Mouse (Mus musculus): ENCODE results near the gene Mei1.

- no peak for TF ChIP-seq CTCF (IDR thresholded peaks at IDR 0.05)
- 0 out of 2 replicates have a peak, but pooled peaks have one; percentile 18 for TF ChIP-seq EP300 (IDR thresholded peaks at IDR 0.05)
Observed at GRCm38 (mm10) chr15:82144157-82144556, 74.4 kb downstream of the Mei1 start.

Data from lung, postnatal 0 days (tissue).